In the genomic region with DNA sequence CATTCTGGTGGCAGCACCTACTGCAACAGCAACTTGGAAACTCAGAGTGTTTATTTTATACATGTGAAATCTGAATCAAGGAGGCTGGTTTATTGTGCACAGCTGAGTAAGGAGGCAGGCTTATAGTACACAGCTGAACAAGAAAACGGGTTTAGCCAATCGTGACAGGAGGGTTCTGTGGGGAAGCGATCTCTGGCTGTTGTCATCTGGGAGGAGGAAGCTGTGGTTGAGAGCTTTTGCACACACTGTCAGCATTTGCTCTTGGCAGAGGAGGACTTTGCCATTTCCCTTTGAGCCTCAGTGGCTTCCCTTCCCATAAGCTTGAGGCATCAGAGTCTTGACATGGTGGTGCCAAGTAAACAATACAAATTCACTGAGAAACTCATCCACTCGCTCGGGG, we compare ENCODE assay signal across 10 mouse cellular contexts. TPM values are rescaled to one million over a fixed set of nuclear protein-coding genes. Genes with fewer than 3 reads are reported as not detected.
A peak's percentile ranks its signal among the peaks of the same experiment; 100 is the strongest.
DNase-seq lines count a peak whose midpoint lies in the region; ATAC-seq and TF ChIP-seq lines count a peak whose summit lies in the region.
"Had no signal": no experiment of that assay in that cellular context is flagged by ENCODE, and none has a peak within 500 bp of the region (broad histone marks: within the 10 kb centered on the region; RNA-seq: fewer than 3 reads in every experiment).

No protein-coding gene starts in this region.

- intact Hi-C loops in heart, postnatal 25 days (cut with DNase I): no loop called here

- TF ChIP-seq POLR2A in spleen, adult 2 months (IDR thresholded peaks at IDR 0.05; ENCODE audit: low read depth, low read length): no peak

- no peak overlapping the region; the same call in 1 of the 2 replicates for H3K9ac ChIP-seq in liver, postnatal 0 days (replicated peaks)
- H3K9ac ChIP-seq in forebrain, embryonic 15.5 days (replicated peaks): no peak overlapping the region
- H3K9ac ChIP-seq in hindbrain, embryonic 16.5 days (ENCODE audit: low read depth, low read length): no peak overlapping the region
- H3K9ac ChIP-seq: limb, embryonic 15.5 days; neural tube, embryonic 15.5 days had no signal

- TF ChIP-seq EP300 in liver, postnatal 0 days (IDR thresholded peaks at IDR 0.05; ENCODE audit: low read depth): no peak

- peak; percentile 81 for ATAC-seq in CD4-positive, CD25-positive, alpha-beta regulatory T cell, adult 4 months
- ATAC-seq in liver, postnatal 0 days: peak; percentile 73
- no peak for ATAC-seq in forebrain, embryonic 15.5 days (replicated peaks)
- ATAC-seq in erythroid progenitor cell, adult 5-6 weeks (replicated peaks; ENCODE audit: low FRiP score, poor library complexity, severe bottlenecking): no peak
- no peak for ATAC-seq in hindbrain, embryonic 16.5 days

- DNase-seq in heart, postnatal 4 days: peak; percentile 4
- DNase-seq in heart, postnatal 25 days (ENCODE audit: low spot score): no peak
- DNase-seq in liver, postnatal 0 days: peak; percentile 36
- DNase-seq in spleen, adult 2 months (ENCODE audit: low read depth in 1 of 2, low spot score in 2 of 2): peak; percentile 11 to 42

- H3K4me3 ChIP-seq in liver, postnatal 0 days (ENCODE audit: low read depth, low read length): no peak overlapping the region
- no peak overlapping the region for H3K4me3 ChIP-seq in spleen, adult 2 months (ENCODE audit: extremely low read depth, insufficient read depth, insufficient read length)
- no peak overlapping the region for H3K4me3 ChIP-seq in forebrain, embryonic 15.5 days
- H3K4me3 ChIP-seq in hindbrain, embryonic 16.5 days (ENCODE audit: low read length): no peak overlapping the region
- H3K4me3 ChIP-seq: limb, embryonic 15.5 days; neural tube, embryonic 15.5 days had no signal

- no peak overlapping the region for H3K4me2 ChIP-seq in liver, postnatal 0 days (ENCODE audit: low read depth, low read length)
- H3K4me2 ChIP-seq in forebrain, embryonic 15.5 days (replicated peaks): no peak overlapping the region
- no peak overlapping the region for H3K4me2 ChIP-seq in hindbrain, embryonic 16.5 days (ENCODE audit: low read length)
- H3K4me2 ChIP-seq: limb, embryonic 15.5 days; neural tube, embryonic 15.5 days had no signal

- H3K36me3 ChIP-seq in liver, postnatal 0 days (replicated peaks; ENCODE audit: insufficient read depth, low read length): no peaks in the 10 kb centered on the region
- no peaks in the 10 kb centered on the region for H3K36me3 ChIP-seq in spleen, adult 2 months (ENCODE audit: control insufficient read depth, insufficient read depth, low read length)
- no peaks in the 10 kb centered on the region for H3K36me3 ChIP-seq in forebrain, embryonic 15.5 days
- no peaks in the 10 kb centered on the region for H3K36me3 ChIP-seq in hindbrain, embryonic 16.5 days (ENCODE audit: control insufficient read depth, insufficient read depth, low read length)
- H3K36me3 ChIP-seq: limb, embryonic 15.5 days had no signal

- WGBS in liver, postnatal 0 days (ENCODE audit: insufficient replicate concordance): 29% methylated on average over 5 of the region's 5 CpGs
- WGBS in spleen, adult 2 months: 11% methylated on average over 5 of the region's 5 CpGs
- WGBS in forebrain, embryonic 15.5 days: 77% methylated on average over 5 of the region's 5 CpGs
- 75% methylated on average over 5 of the region's 5 CpGs for WGBS in hindbrain, embryonic 16.5 days

- peaks cover 12% of the 10 kb centered on the region for H3K4me1 ChIP-seq in liver, postnatal 0 days (ENCODE audit: insufficient read depth)
- no peaks in the 10 kb centered on the region; the same call in 1 of the 2 replicates for H3K4me1 ChIP-seq in spleen, adult 2 months (ENCODE audit: control insufficient read depth, insufficient read depth, insufficient read length)
- H3K4me1 ChIP-seq in forebrain, embryonic 15.5 days: no peaks in the 10 kb centered on the region
- no peaks in the 10 kb centered on the region for H3K4me1 ChIP-seq in hindbrain, embryonic 16.5 days (ENCODE audit: control insufficient read depth, insufficient read depth, low read depth, low read length)
- H3K4me1 ChIP-seq: limb, embryonic 15.5 days had no signal

- no peaks in the 10 kb centered on the region for H3K27me3 ChIP-seq in liver, postnatal 0 days (ENCODE audit: insufficient read depth, low read length)
- no peaks in the 10 kb centered on the region for H3K27me3 ChIP-seq in spleen, adult 2 months (ENCODE audit: control insufficient read depth, insufficient read depth, low read length)
- H3K27me3 ChIP-seq in forebrain, embryonic 15.5 days: no peaks in the 10 kb centered on the region
- H3K27me3 ChIP-seq in hindbrain, embryonic 16.5 days (replicated peaks; ENCODE audit: control insufficient read depth, insufficient read depth, low read length): no peaks in the 10 kb centered on the region
- H3K27me3 ChIP-seq: limb, embryonic 15.5 days; neural tube, embryonic 15.5 days had no signal

- TF ChIP-seq CTCF in liver, postnatal 0 days (IDR thresholded peaks at IDR 0.05; ENCODE audit: low read depth): no peak
- TF ChIP-seq CTCF in spleen, adult 2 months (IDR thresholded peaks at IDR 0.05; ENCODE audit: extremely low read depth, insufficient read depth, insufficient read length, insufficient replicate concordance): no peak

- no peaks in the 10 kb centered on the region for H3K9me3 ChIP-seq in liver, postnatal 0 days (ENCODE audit: low read length)
- H3K9me3 ChIP-seq in forebrain, embryonic 15.5 days: no peaks in the 10 kb centered on the region
- H3K9me3 ChIP-seq in hindbrain, embryonic 16.5 days (ENCODE audit: control insufficient read depth, low read length): no peaks in the 10 kb centered on the region
- H3K9me3 ChIP-seq: limb, embryonic 15.5 days; neural tube, embryonic 15.5 days had no signal

- H3K27ac ChIP-seq in liver, postnatal 0 days (ENCODE audit: low read depth): peak overlapping the region; percentile 46; the same call in 1 of the 2 replicates
- H3K27ac ChIP-seq in spleen, adult 2 months (ENCODE audit: insufficient read depth, low read length): peak overlapping the region; percentile 74
- no peak overlapping the region for H3K27ac ChIP-seq in forebrain, embryonic 15.5 days (replicated peaks)
- no peak overlapping the region for H3K27ac ChIP-seq in hindbrain, embryonic 16.5 days (ENCODE audit: low read depth, low read length)
- H3K27ac ChIP-seq: limb, embryonic 15.5 days; neural tube, embryonic 15.5 days had no signal

RNA-seq across cellular contexts. Expression of a gene that starts 11.0 kb away (rescaled TPM):
- total RNA-seq in heart, postnatal 4 days (2021): under 1 TPM; 0.57 to 0.61 TPM
- under 1 TPM; 0.34 to 0.49 TPM for total RNA-seq in heart, postnatal 25 days (2021)
- polyA plus RNA-seq in CD4-positive, CD25-positive, alpha-beta regulatory T cell, adult 4 months (2017; shearing (Covaris generic)): 10 to 100 TPM; 15.5 to 16.6 TPM
- 15.7 and 18.1 TPM in 2 replicates for polyA plus RNA-seq in liver, postnatal 0 days (2015; fragmentation: Nextera tagmentation; extraction: Ambion mirVana)
- 0.82 and 0.84 TPM in 2 replicates for polyA plus RNA-seq in spleen, adult 2 months (2012; rRNA removed)
- 77.2 and 82.7 TPM in 2 replicates for polyA plus RNA-seq in forebrain, embryonic 15.5 days (2015; fragmentation: Nextera tagmentation; extraction: Ambion mirVana)
- 2.1 and 4.0 TPM in 2 replicates for total RNA-seq in erythroid progenitor cell, adult 5-6 weeks (2015; ENCODE audit: low replicate concordance)
- total RNA-seq in erythroid progenitor cell, adult 5-6 weeks (2017; ENCODE audit: low replicate concordance): 1.2 and 3.6 TPM in 2 replicates
- 79.7 and 81.7 TPM in 2 replicates for polyA plus RNA-seq in hindbrain, embryonic 16.5 days (2015; fragmentation: Nextera tagmentation; extraction: Ambion mirVana)

Comparison
In these comparisons a context has a peak if more than half of its experiments do, and no peak if none do; other contexts are left out.
1. ATAC-seq: peak in CD4-positive, CD25-positive, alpha-beta regulatory T cell, adult 4 months (single experiment) and liver, postnatal 0 days (single experiment); none in forebrain, embryonic 15.5 days (single experiment), erythroid progenitor cell, adult 5-6 weeks (single experiment) and hindbrain, embryonic 16.5 days (single experiment).
2. H3K27ac ChIP-seq: peak in liver, postnatal 0 days (single experiment) and spleen, adult 2 months (single experiment); none in forebrain, embryonic 15.5 days (single experiment) and hindbrain, embryonic 16.5 days (single experiment).